Mouse (Mus musculus): ENCODE measurements at regions not wholly inside any gene's neighbourhood (a gene's known extent, or its start where the extent isn't known, plus 50 kb on each side); places are given as distances from the start of the nearest gene placed in this dataset.
"Not testable (repeated sequence)": the region's sequence is repeated elsewhere in the genome, so short reads cannot be mapped to it uniquely, and the experiment has no call there.

DNA sequence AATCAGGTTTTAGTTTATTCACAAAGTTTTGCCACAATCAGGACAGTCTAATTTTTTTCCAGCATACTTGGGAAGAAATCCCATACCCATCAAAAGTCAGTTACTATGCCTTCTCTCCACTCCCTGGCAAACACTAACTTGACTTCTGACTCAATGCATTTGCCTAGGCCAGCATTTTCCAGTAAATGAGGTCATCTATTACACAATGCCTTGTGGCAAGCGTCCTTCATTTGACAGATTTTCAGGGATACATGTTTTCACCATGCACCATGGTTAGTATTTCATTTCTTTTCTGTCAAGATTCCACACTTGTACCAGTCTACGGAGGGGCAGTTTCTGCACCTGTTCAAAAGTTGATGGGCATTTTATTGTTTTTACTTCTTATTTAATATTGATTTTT, 88.4 kb upstream of the Slc2a12 start:
- DNase-seq: not testable (repeated sequence)

DNA sequence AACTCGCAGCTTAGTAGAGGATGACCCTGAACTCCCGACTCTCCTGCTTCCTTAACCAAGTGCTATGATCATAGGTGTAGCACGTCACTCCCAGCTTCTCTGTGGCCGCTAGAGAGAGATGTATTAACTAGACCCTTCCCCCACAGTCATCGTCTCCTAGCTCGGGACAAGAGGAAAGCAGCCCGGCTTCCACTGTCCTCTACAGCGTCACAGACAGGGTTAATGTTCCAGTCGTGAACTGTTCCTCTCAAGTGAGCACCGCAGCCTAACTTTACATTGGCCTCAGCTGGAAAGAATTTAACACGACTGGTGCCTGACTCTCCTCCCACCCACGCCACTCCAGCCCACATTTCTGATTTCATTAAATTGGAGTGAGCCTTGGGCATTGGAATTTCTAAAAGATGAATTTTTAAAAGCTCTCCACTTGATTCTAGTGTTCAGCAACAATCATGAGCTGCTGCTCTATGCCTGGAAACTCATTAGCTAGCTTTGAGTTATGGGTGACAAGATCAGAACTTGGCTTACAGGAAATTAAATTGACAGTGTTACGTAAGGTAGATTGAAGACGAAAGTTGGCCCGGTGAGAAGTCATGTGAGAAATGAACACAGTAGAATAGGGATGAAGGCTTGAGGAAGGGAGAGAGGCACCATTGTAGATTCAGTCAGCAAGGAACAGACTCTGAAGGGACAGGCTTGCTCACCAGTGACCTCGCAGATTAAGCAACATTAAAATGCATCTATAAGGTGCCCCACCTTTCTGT, 75.4 kb upstream of the Slc2a12 start:
- not testable (repeated sequence) for DNase-seq

GRCm38 (mm10) chr10:22574048-22574447, 70.8 kb upstream of the Slc2a12 start:
- DNase-seq: not testable (repeated sequence)

- peak; percentile 27 for DNase-seq
Observed at GRCm38 (mm10) chr10:22579426-22579825, 65.4 kb upstream of the Slc2a12 start.

GRCm38 (mm10) chr10:22581300-22581699, 63.5 kb upstream of the Slc2a12 start:
- not testable (repeated sequence) for DNase-seq

GRCm38 (mm10) chr10:22583306-22583705, 61.5 kb upstream of the Slc2a12 start:
- not testable (repeated sequence) for DNase-seq

GRCm38 (mm10) chr10:22588587-22588986, 56.2 kb upstream of the Slc2a12 start:
- not testable (repeated sequence) for DNase-seq

DNA sequence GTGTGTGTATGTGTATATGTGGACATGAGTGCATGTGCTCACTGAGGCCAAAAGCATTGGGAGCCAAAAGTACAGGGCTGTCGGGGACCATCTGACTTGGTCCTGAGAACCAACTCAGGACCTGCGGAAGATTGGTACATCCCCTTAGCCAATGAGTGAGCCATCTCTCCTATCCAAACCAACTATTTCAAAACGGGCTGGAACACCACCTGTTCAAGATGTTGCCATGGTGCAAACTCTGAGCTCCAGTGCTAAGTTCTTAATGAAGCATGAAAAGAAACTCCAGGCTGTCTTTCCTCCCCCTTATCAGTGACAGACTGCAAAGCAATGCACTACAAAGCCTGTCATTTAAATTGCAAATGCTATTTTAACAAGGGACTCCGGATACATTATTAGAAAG, 53.1 kb upstream of the Slc2a12 start:
- not testable (repeated sequence) for DNase-seq

GRCm38 (mm10) chr10:22592189-22592603, 52.6 kb upstream of the Slc2a12 start:
- DNase-seq: not testable (repeated sequence)

- DNase-seq: not testable (repeated sequence)
Observed at GRCm38 (mm10) chr10:22592752-22593151, 52.1 kb upstream of the Slc2a12 start.

All from gastrocnemius, postnatal 10 days (tissue).